Mouse (Mus musculus) G1E (cell line): ENCODE measurements around the gene Clic5.

ENCODE experiments used
- CTCF ChIP-seq: IDR thresholded peaks from 2 replicates; pipeline ENCODE4 v1.5.1; 2012; ENCODE audit warnings: low read depth, low read length, inconsistent platforms, mixed read lengths
- GATA1 ChIP-seq: IDR thresholded peaks from 2 replicates; pipeline ENCODE4 v1.6.1; 2012; ENCODE audit warnings: borderline replicate concordance, low read length, inconsistent platforms, mixed read lengths
- TAL1 ChIP-seq: conservative IDR thresholded peaks from 2 replicates; pipeline ENCODE4 v1.6.1; 2012; ENCODE audit warnings: low read depth, low read length, inconsistent platforms, mixed read lengths

GRCm38 (mm10) chr17:44202952-44203351, 14.6 kb downstream of the Clic5 start:
- TF ChIP-seq CTCF (no peak), GATA1 (no peak), TAL1 (no peak)
